Mouse (Mus musculus) G1E-ER4 (cell line): ENCODE data around the gene Qser1. TPM values are rescaled to one million over a fixed set of nuclear protein-coding genes. Genes with fewer than 3 reads are reported as not detected.

Experiments
- GATA1 ChIP-seq: IDR thresholded peaks from one replicate; pipeline ENCODE4 v1.8.0; 2012; ENCODE audit warnings: low read length, inconsistent platforms
- polyA plus RNA-seq: library from polyadenylated mRNA; stranded (reverse); fragments of >175 nt; gene quantifications from 2 replicates; pipeline ENCODE4 v1.2.3, GENCODE M21; 2012

Qser1 gene
- polyA plus RNA-seq, 1 experiment, result 2.9 TPM

DNA sequence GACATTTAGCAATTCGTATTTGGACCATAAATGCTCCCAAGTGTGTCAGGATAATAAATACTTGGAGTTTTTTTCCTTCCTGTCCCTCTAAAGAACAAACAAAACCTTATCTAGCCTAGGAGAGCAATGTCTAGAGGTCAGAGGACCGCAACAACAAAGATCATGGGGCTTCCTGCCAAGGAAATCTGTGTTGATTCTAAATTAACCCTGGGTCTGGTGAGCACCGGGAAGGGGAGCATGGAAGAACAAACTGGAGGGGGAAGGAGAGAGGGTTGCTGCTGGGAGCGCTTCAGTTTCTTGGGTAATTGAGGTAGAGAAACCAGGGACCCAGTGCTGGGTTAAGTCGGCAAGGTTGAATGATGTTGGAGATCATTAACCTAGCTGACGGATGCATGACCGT lies 73.4 kb downstream of the Qser1 start:
- TF ChIP-seq GATA1, result no peak

DNA sequence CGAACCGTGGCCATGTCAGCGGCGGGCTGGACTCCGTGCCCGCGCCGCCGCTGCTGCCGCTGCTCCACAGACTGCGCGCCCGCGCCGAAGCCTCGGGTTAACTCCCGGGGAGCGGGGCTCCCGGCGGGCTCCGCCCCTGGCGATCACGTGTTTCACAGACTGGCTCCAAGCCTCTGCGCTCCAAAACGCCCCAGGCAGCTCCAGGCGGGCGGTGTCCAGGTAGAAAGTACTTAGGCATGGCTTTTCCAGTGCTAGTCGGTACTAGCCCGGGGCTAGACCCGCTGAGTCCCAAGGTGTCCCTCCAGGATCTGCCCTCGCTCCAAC lies 73.9 kb downstream of the Qser1 start, which contains the start of gene Depdc7:
Gene Depdc7 (minus strand): TSS at position 138 of the 324 bp plus-strand sequence.
- no peak for TF ChIP-seq GATA1

GRCm38 (mm10) chr2:104741896-104742740 lies 74.4 kb downstream of the Qser1 start:
- no peak for TF ChIP-seq GATA1

DNA sequence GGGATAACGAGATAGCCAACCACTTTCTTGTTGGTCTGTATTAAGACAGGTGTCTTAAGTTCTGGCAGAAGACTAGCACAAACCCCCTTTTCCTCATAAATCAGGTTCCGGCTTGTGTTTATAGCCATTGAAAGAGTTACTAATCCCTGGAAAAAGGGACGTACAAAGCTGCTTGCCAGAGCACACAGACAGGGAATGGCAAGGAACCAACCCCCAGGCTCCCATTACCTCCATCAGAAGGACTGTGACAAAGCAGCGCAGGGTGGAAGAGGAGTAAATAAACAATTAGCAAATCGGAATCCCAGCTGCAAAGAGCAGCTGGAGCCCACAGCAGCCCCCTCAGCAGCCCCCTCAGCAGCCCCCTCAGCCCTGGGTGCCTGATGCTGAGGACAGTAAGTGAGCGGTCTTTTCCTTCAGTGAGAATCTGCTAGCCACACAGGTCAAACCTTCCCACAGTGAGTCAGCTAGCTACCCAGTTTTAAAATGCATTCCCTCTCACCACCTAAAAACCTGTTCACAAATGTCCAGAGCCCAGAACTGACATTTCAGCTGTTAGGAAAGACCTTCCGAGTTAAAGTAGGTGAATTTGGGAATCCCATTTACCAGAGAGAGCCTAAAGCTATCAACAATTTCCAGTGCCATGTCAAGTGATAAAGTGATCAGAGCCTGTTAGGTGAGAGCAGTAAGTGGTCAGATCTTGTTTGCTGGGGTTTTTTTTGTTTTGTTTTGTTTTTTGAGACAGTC lies 75.4 kb downstream of the Qser1 start:
- TF ChIP-seq GATA1, result no peak

GRCm38 (mm10) chr2:104740248-104740949 lies 76.2 kb downstream of the Qser1 start:
- TF ChIP-seq GATA1, result no peak

GRCm38 (mm10) chr2:104739691-104740090 lies 76.9 kb downstream of the Qser1 start:
- TF ChIP-seq GATA1, result no peak

- no peak for TF ChIP-seq GATA1
These were observed 80.3 kb downstream of the Qser1 start for GRCm38 (mm10) chr2:104736241-104736640.

DNA sequence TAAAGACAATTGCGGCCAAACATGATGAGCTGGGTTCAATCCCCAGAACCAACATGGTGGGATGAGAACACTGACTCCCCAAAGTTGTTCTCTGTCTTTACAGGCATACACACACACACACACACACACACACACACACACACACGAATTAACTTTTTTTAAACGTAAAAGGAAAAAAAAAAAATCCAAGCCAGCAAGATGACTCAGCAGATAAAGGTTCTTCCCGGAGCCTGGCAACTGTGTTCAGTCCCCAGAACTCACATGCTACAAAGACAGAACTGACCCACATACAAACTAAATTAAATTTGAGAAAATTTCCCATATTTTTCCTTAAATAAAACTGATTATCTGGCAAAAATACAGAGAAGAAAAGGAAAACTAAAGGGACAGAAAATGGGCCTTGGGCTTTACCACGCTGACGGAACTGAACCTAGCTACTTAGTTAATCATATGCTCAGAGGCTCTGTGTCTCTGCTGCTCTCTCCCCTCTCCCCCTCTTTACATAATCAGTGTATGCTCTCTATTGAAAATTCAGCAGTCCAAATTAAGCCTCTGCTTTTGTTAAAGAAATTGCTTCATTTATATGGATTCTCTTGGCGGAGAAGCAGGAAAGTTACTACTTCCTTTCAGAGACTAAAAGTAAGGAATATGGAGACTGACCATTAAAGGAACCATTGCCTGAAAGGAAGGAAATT lies 83.9 kb downstream of the Qser1 start:
- no peak for TF ChIP-seq GATA1

DNA sequence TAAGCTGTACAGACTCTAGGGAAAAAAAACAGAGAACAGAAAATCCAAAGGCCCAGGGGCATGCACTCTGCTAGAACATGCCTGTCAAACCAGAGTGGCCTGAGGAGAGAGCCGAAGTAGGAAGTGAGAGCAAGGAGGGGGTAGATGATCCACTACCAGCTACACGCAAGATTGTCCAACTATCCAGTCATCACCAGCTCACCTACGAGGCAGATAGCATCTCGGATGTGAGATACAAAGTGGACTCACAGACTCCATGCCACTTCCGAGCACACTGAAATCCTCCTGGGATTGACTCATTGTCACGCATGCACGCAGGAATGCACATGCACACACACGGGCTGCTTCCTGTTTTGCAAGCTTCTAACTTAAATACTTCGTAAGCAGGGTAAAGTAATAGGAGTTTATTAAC lies 84.5 kb downstream of the Qser1 start:
- TF ChIP-seq GATA1, result no peak

- no peak for TF ChIP-seq GATA1
These were observed 89.2 kb downstream of the Qser1 start for GRCm38 (mm10) chr2:104727369-104727768.

DNA sequence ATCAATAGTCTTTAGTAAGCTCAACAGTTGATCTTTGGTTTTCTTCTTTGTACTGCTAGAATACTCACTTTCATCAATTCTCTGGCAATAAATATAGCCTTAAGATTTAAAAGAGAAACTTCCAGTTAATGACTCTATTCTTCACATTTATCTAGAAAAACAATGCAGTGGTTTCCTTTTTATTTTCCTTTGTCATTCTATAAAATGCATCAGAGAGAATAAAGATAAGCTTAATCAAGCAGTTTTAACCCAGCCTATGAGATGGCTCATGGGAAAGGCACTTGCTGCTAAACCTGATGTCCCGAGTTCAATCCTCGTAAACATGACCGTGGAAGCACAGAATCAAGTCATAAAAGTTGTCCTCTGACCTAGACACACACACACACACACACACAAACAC lies 94.5 kb downstream of the Qser1 start:
- peak; percentile 23 for TF ChIP-seq GATA1

DNA sequence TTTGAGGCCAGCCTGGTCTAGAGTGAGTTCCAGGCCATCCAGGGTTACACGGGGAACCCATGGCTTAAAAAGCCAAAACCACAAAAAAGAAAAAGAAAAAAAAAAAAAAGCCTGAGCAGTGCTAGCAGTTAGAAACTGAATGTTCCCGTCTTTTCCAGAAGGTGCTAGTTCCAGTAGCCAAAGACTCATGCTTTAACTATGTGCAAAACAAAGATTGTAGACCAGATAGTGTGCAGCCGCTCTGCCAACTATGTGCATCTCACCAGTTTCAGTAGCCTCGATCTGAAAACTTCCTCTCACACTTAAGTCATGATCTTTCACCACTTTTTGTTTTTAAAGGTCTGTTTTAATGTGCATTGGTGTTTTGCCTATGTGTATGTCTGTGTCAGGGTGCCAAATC lies 98.7 kb downstream of the Qser1 start:
- no peak for TF ChIP-seq GATA1

DNA sequence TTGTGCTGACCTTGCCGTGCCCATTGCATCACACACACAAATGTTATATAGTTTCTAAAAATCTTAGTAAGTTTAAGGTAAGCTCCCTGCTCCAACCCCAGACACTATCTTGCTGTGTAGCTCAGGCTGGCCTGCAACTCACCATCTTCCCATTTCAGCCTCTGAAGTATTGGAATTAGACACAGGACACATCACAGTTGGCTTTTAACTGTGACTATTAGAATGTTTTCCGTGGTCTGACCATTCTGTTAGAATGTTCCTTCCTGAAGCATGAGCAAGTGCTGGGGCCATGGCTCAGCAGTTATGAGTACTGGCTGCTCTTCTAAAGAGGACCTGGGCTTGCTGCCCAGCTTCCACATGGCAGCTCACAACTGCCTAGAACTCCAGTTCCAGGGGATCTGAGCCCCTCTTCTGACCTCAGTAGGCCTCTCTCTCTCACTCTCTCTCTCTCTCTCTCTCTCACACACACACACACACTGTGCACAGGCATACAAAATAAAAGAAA lies 99.3 kb downstream of the Qser1 start:
- no peak for TF ChIP-seq GATA1

GRCm38 (mm10) chr2:104716279-104716678 lies 100.3 kb downstream of the Qser1 start, which contains the start of gene Pin1rt1:
Gene Pin1rt1 (minus strand): TSS chr2:104716379.
- TF ChIP-seq GATA1, result no peak

DNA sequence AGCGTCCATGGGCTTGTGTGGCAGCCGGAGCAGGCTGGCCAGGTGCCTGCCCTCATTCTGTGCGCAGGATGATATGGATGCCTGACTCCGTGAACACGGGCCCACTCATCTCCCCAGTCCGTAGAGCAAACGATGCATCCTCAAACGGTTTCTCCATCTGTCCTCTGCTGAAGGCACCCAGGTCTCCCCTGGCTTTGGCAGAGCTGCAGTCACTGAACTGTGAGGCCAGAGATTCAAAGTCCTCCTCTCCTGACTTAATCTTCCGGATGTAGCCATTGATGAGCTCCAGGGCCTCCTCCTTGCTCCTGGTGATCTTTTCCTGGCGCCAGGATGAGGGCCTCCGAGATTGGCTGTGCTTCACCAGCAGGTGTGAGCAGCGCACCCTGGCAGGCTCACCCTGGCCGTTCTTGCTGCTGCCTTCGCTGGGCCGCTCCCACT lies 102.3 kb downstream of the Qser1 start:
- no peak for TF ChIP-seq GATA1

DNA sequence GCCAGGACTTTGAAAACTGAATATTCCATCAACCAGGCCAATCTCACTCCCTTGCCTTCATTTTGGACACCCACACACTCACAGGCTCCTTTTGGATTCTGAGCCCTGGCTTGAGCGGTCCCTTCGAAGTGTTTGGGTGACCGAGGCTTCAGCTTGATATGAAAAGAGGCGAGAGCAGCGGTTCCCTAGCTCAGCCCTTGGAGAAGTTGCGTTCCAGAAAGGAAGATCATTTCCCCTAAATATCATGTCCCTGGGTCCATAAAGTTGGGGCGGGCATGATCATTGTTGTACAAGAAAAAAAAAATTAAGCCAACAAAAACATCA lies 104.1 kb downstream of the Qser1 start:
- no peak for TF ChIP-seq GATA1
